Mouse (Mus musculus): ENCODE measurements around the gene Gm5127. TPM values are rescaled to one million over a fixed set of nuclear protein-coding genes. Genes with fewer than 3 reads are reported as not detected.

Gene Gm5127
- polyA plus RNA-seq, 1 experiment = not detected

DNA sequence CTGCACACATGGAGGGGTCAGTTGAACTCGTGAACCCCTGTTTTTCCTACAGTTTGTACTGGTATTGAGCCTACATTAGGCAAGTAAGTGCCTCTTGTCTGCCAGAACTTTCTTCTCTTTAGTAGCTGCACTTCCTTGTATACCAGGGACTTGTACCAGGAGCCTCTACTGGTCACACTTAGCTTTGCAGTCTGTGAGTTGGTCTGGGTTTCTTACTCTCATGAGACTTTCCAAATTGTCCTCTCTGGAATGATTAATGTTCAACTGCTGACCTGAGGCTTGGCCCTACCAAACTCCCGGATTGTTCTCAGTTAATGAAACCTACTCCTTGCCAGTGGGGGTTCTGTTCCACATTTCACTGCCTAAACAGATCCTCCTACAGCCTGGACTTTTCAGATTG lies 134.2 kb downstream of the Gm5127 start:
- Histone ChIP-seq H3K4me3 (replicated peaks; ENCODE audit: control insufficient read depth, low read depth, low read length) (no peak overlapping the region), H3K4me1 (ENCODE audit: control insufficient read depth, insufficient read depth, low read length) (no peaks in the 10 kb centered on the region), H3K27ac (ENCODE audit: control insufficient read depth, insufficient read depth, low read depth, low read length, poor library complexity) (no peak overlapping the region)
- 43% methylated on average over 2 of the region's 2 CpGs for WGBS
- no peak for TF ChIP-seq POLR2A (IDR thresholded peaks at IDR 0.05; ENCODE audit: borderline replicate concordance, control insufficient read depth, low read depth, low read length)
- no peak for TF ChIP-seq CTCF (IDR thresholded peaks at IDR 0.05; ENCODE audit: control insufficient read depth, insufficient read depth, low read length)

DNA sequence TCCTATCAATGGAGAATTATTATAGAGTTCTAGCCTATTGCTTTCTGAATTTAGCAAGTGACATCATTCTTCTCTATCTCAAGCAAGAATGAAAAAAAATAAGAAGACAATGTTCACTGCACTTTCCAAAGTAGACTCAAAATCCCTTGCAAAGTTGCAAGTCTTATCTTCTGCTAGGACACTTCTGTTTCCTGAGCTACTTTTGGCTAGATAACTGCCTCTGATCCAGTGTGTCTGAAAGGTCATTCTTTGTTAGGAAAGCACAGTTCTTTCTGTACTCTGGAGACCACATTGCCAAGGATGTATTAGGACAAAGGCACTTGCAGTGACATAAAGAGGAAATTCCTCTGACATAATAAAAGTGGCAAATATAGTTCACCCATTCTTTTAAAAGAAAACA lies 159.3 kb downstream of the Gm5127 start:
- H3K4me1 ChIP-seq (ENCODE audit: control insufficient read depth, insufficient read depth, low read length) = no peaks in the 10 kb centered on the region
- H3K4me3 ChIP-seq (replicated peaks; ENCODE audit: control insufficient read depth, low read depth, low read length) = no peak overlapping the region
- H3K27ac ChIP-seq (ENCODE audit: control insufficient read depth, insufficient read depth, low read depth, low read length, poor library complexity) = no peak overlapping the region
- no peak for TF ChIP-seq CTCF (IDR thresholded peaks at IDR 0.05; ENCODE audit: control insufficient read depth, insufficient read depth, low read length)

- H3K27ac ChIP-seq (ENCODE audit: control insufficient read depth, insufficient read depth, low read depth, low read length, poor library complexity) = no peak overlapping the region
- WGBS = 38% methylated on average over 1 of the region's 1 CpGs
- TF ChIP-seq POLR2A (IDR thresholded peaks at IDR 0.05; ENCODE audit: borderline replicate concordance, control insufficient read depth, low read depth, low read length) = no peak
- no peak for TF ChIP-seq CTCF (IDR thresholded peaks at IDR 0.05; ENCODE audit: control insufficient read depth, insufficient read depth, low read length)
- no peak overlapping the region for H3K4me3 ChIP-seq (replicated peaks; ENCODE audit: control insufficient read depth, low read depth, low read length)
- H3K4me1 ChIP-seq (ENCODE audit: control insufficient read depth, insufficient read depth, low read length) = no peaks in the 10 kb centered on the region
Measured at GRCm38 (mm10) chrX:106755272-106755671, 172.3 kb downstream of the Gm5127 start.

Other genes with a start within 250 kb of the Gm5127 start
- not detected in 2 replicates for gene Fndc3c1, start 97.8 kb upstream of the Gm5127 start, polyA plus RNA-seq (2011; ENCODE audit: insufficient read depth, insufficient read length, low replicate concordance, missing spikeins)
- gene Cysltr1, start 20.5 kb downstream of the Gm5127 start, polyA plus RNA-seq (2011; ENCODE audit: insufficient read depth, insufficient read length, low replicate concordance, missing spikeins) = 1.4 TPM in 1 of 2 replicates, not detected in the other